Mouse (Mus musculus) thymus, postnatal 10 days (tissue): ENCODE results near the gene Slc12a3.
"Not testable (repeated sequence)": the region's sequence is repeated elsewhere in the genome, so short reads cannot be mapped to it uniquely, and the experiment has no call there.

Experiments
- DNase-seq, 2 experiments: peaks; one replicate each; pipeline ENCODE4 v3.0.0; 2021; ENCODE audit warnings: low spot score in 2 of 2

The Slc12a3 gene

GRCm38 (mm10) chr8:94399361-94399953 is 70.5 kb downstream of the Slc12a3 start:
- DNase-seq = no peak

GRCm38 (mm10) chr8:94399957-94400356 is 71.0 kb downstream of the Slc12a3 start:
- not testable (repeated sequence) for DNase-seq

DNA sequence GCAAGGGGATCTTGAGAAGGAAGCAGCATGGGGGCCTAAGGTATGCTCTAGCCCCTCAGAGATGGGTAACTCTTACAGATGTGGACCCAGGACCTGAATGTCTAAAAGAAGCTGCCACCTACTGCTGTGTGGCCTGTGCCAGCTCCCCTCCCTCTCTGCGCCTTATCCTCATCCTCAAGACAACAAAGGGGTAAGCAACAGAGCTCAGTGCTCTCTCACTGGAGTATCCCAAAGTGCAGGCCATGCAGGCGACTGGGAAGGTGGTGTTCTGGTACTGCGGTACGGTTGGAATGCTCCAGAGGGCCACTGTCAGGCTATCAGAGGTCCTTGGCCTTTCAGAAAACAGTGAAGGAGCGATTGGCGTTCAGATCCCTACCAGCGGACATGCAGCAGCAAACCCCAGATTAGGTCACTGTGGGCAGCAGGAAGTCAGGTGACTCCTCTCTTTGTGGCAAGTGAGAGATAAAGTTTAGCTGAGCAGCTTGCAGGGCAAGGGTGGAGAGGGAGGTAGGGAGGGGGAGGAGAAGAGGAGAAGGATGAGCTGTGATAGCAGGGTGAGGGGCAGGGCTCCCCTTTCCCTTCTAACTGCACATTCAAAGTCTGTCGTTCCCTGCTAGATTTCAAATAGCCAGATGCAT is 79.6 kb downstream of the Slc12a3 start:
- no peak for DNase-seq

DNA sequence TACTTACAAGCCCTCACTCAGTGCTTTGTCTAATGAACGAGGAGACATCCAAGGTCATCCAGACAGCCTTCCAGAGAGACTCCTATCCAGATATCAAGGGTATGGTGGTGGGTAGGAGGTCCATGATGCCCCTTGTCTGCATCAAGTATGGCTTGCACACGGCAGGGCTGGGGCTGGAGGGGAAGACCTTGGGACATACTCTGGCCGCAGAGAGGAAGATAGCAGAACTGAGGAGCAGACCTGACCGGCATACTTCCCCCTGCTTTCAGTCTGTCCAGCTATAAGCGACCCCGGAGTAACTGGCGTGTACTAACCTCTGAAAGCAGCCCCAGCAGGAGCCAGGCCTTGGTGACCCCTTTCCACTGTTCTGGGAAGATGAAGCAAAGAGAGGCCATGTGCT is 80.5 kb downstream of the Slc12a3 start:
- DNase-seq = no peak

- DNase-seq = no peak
These were observed 83.5 kb downstream of the Slc12a3 start for GRCm38 (mm10) chr8:94412518-94412917.

- peak; percentile 44 to 56 for DNase-seq
These were observed 84.5 kb downstream of the Slc12a3 start for GRCm38 (mm10) chr8:94413509-94413908.

DNA sequence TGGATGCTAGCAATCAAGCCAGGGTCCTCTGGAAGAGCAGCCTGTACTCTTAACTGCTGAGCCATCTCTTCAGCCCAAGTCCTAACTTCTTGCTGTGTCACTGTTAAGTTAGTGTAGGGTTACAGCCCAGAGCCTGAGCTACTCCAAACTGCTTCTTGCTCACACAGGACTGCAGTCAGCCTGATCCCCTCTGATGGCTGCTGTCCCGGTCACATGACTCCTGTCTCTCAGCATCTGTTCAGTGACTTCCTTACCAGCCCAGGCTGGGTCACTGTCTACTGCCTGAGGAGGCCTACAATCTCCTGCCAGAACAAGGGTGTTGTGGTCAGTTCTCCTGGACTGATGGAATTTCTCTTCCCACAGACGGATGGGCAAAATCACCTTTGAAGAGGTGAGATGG is 86.2 kb downstream of the Slc12a3 start:
- DNase-seq = no peak
